Mouse (Mus musculus) liver, postnatal 0 days (tissue): Measurements from ENCODE around the gene Ssh3. TPM values are rescaled to one million over a fixed set of nuclear protein-coding genes. Genes with fewer than 3 reads are reported as not detected.
"Not testable (repeated sequence)": the region's sequence is repeated elsewhere in the genome, so short reads cannot be mapped to it uniquely, and the experiment has no call there.

Experiments
- ATAC-seq: fragments of 200-750 bp; cut with Nextera tagmentation; 2 replicates; pipeline ENCODE4 v1.8.0; 2017; ENCODE audit warnings: mild to moderate bottlenecking, moderate library complexity
- DNase-seq: peaks from one replicate; pipeline ENCODE4 v3.0.0-alpha.2; 2016
- H3K27ac ChIP-seq: fragments of 300-500 bp; sonication (generic); 2 replicates; pipeline ENCODE4 v1.5.1; 2014; ENCODE audit warnings: antibody characterized with exemption, moderate library complexity, mild to moderate bottlenecking, low read depth
- H3K27me3 ChIP-seq: fragments of 300-500 bp; sonication (generic); 2 replicates; pipeline ENCODE4 v1.6.1; 2014; ENCODE audit warnings: low read length, control low read depth, mixed read lengths; ENCODE audit not compliant: insufficient read depth
- H3K36me3 ChIP-seq: fragments of 300-500 bp; sonication (generic); replicated peaks from 2 replicates; pipeline ENCODE4 v1.6.1; 2014; ENCODE audit warnings: mild to moderate bottlenecking, control low read depth, low read length, moderate library complexity, mixed read lengths; ENCODE audit not compliant: insufficient read depth
- H3K4me1 ChIP-seq: fragments of 300-500 bp; sonication (generic); 2 replicates; pipeline ENCODE4 v1.6.1; 2014; ENCODE audit warnings: antibody characterized with exemption, mild to moderate bottlenecking, control low read depth; ENCODE audit not compliant: insufficient read depth
- H3K4me2 ChIP-seq: fragments of 300-500 bp; sonication (generic); 2 replicates; pipeline ENCODE4 v1.6.1; 2014; ENCODE audit warnings: low read depth, mild to moderate bottlenecking, low read length, moderate library complexity, mixed read lengths
- H3K4me3 ChIP-seq: fragments of 300-500 bp; sonication (generic); 2 replicates; pipeline ENCODE4 v1.5.1; 2014; ENCODE audit warnings: low read depth, low read length
- H3K9ac ChIP-seq: fragments of 300-500 bp; sonication (generic); replicated peaks from 2 replicates; pipeline ENCODE4 v1.6.1; 2014; ENCODE audit warnings: mild to moderate bottlenecking, moderate library complexity
- H3K9me3 ChIP-seq: fragments of 300-500 bp; sonication (generic); 2 replicates; pipeline ENCODE4 v1.6.1; 2016; ENCODE audit warnings: mild to moderate bottlenecking, control low read depth, low read length, mixed read lengths
- CTCF ChIP-seq: sonication (generic); IDR thresholded peaks from 2 replicates; pipeline ENCODE4 v1.5.1; 2016; ENCODE audit warnings: antibody characterized with exemption, low read depth
- EP300 ChIP-seq: IDR thresholded peaks from 2 replicates; pipeline ENCODE4 v1.6.1; 2016; ENCODE audit warnings: antibody characterized with exemption, low read depth, mild to moderate bottlenecking
- WGBS: fragments of 180-500 bp; shearing (Covaris S2); extraction: QIAGEN DNeasy Blood & Tissue Kit; methylation state at CpG from one replicate; pipeline ENCODE4 v1.1.7; 2014; ENCODE audit not compliant: insufficient replicate concordance; 5-methylcytosine and 5-hydroxymethylcytosine counted together
- polyA plus RNA-seq: library from polyadenylated mRNA; unstranded; fragments of >200 nt; fragmentation: Nextera tagmentation; extraction: Ambion mirVana; gene quantifications from 2 replicates; pipeline ENCODE4 v1.2.1, GENCODE M21; 2015

Gene Ssh3
- polyA plus RNA-seq, 1 experiment from 2014 or later = 3.3 TPM

GRCm38 (mm10) chr19:4257897-4258252 lies 11.1 kb downstream of the Ssh3 start:
- Histone ChIP-seq H3K4me3 (peak overlapping the region; percentile 71), H3K4me2 (peak overlapping the region; percentile 97), H3K36me3 (no peaks in the 10 kb centered on the region), H3K27me3 (no peaks in the 10 kb centered on the region), H3K9me3 (no peaks in the 10 kb centered on the region), H3K4me1 (peaks cover 18% of the 10 kb centered on the region), H3K9ac (peak overlapping the region; percentile 49; the same call in 1 of the 2 replicates), H3K27ac (no peak overlapping the region; the same call in 1 of the 2 replicates)
- ATAC-seq (no peak), DNase-seq (no peak)
- TF ChIP-seq EP300 (no peak), CTCF (no peak)
- 34% methylated on average over 12 of the region's 12 CpGs for WGBS

GRCm38 (mm10) chr19:4257216-4257896 lies 11.6 kb downstream of the Ssh3 start:
- Histone ChIP-seq H3K4me1 (peaks cover 15% of the 10 kb centered on the region), H3K4me3 (peak overlapping the region; percentile 71), H3K4me2 (peak overlapping the region; percentile 97), H3K27ac (no peak overlapping the region), H3K27me3 (no peaks in the 10 kb centered on the region), H3K9ac (peak overlapping the region; percentile 60), H3K9me3 (no peaks in the 10 kb centered on the region), H3K36me3 (no peaks in the 10 kb centered on the region)
- under 1% methylated on average over 41 of the region's 41 CpGs for WGBS
- peak; percentile 84 for ATAC-seq
- TF ChIP-seq CTCF = peak; percentile 98
- no peak for TF ChIP-seq EP300
- DNase-seq = peak; percentile 93

GRCm38 (mm10) chr19:4255583-4256162 lies 13.3 kb downstream of the Ssh3 start:
- no peaks in the 10 kb centered on the region for H3K27me3 ChIP-seq
- no peak overlapping the region for H3K4me3 ChIP-seq
- H3K27ac ChIP-seq = no peak overlapping the region
- no peaks in the 10 kb centered on the region for H3K9me3 ChIP-seq
- no peak overlapping the region for H3K4me2 ChIP-seq
- no peaks in the 10 kb centered on the region for H3K36me3 ChIP-seq
- ATAC-seq = no peak
- TF ChIP-seq CTCF (peak; percentile 59), EP300 (no peak)
- H3K9ac ChIP-seq = no peak overlapping the region
- DNase-seq = no peak
- peaks cover 9% of the 10 kb centered on the region for H3K4me1 ChIP-seq
- WGBS = 78% methylated on average over 11 of the region's 11 CpGs

GRCm38 (mm10) chr19:4254230-4254629 lies 14.8 kb downstream of the Ssh3 start:
- Histone ChIP-seq H3K4me1 (peaks cover 9% of the 10 kb centered on the region), H3K27ac (no peak overlapping the region), H3K36me3 (no peaks in the 10 kb centered on the region), H3K4me2 (no peak overlapping the region), H3K9ac (no peak overlapping the region), H3K27me3 (no peaks in the 10 kb centered on the region), H3K9me3 (no peaks in the 10 kb centered on the region), H3K4me3 (no peak overlapping the region)
- ATAC-seq (no peak), DNase-seq (no peak)
- WGBS = 84% methylated on average over 7 of the region's 7 CpGs
- TF ChIP-seq EP300 (no peak), CTCF (no peak)

GRCm38 (mm10) chr19:4248683-4249082 lies 20.3 kb downstream of the Ssh3 start:
- DNase-seq, H3K4me3 ChIP-seq, H3K9me3 ChIP-seq, H3K9ac ChIP-seq, H3K36me3 ChIP-seq, H3K4me1 ChIP-seq, H3K27me3 ChIP-seq, H3K27ac ChIP-seq, H3K4me2 ChIP-seq, ATAC-seq: not testable (repeated sequence)
- 52% methylated on average over 1 of the region's 1 CpGs for WGBS

GRCm38 (mm10) chr19:4247010-4247409 lies 22.0 kb downstream of the Ssh3 start:
- Histone ChIP-seq H3K27me3 (no peaks in the 10 kb centered on the region), H3K9me3 (no peaks in the 10 kb centered on the region), H3K9ac (no peak overlapping the region), H3K27ac (no peak overlapping the region), H3K4me1 (no peaks in the 10 kb centered on the region), H3K4me2 (no peak overlapping the region), H3K36me3 (no peaks in the 10 kb centered on the region), H3K4me3 (no peak overlapping the region)
- no peak for TF ChIP-seq EP300
- TF ChIP-seq CTCF = peak; percentile 54
- no peak for ATAC-seq
- 54% methylated on average over 1 of the region's 1 CpGs for WGBS
- DNase-seq = no peak
